Mouse (Mus musculus): ENCODE data around the gene Gm49383.

GRCm38 (mm10) chr12:69241771-69242431 is 45.0 kb upstream of the Gm49383 start:
- peak; percentile 67 for TF ChIP-seq POLR2A (IDR thresholded peaks at IDR 0.05; ENCODE audit: insufficient read depth, low read depth, low read length)
- TF ChIP-seq CTCF (IDR thresholded peaks at IDR 0.05) = no peak
- TF ChIP-seq EP300 (IDR thresholded peaks at IDR 0.05; ENCODE audit: insufficient read depth, low read depth, low read length) = no peak

Measured in heart, adult 2 months (tissue).